Mouse (Mus musculus): ENCODE measurements around the gene Emc9. TPM values are rescaled to one million over a fixed set of nuclear protein-coding genes. Genes with fewer than 3 reads are reported as not detected.

Gene Emc9
- total and polyA plus RNA-seq, 3 experiments: 38.7 to 59.4 TPM; not detected in 1

- Histone ChIP-seq H3K79me2 (ENCODE audit: control insufficient read depth, insufficient read depth, low read length, poor library complexity) (no peaks in the 10 kb centered on the region), H3K27me3 (ENCODE audit: control insufficient read depth in 1 of 2, insufficient read depth in 2 of 2, low read length in 2 of 2) (no peaks in the 10 kb centered on the region), H3K27ac (ENCODE audit: control insufficient read depth, low read depth, low read length) (no peak overlapping the region), H3K4me3 (ENCODE audit: control insufficient read depth in 1 of 2, insufficient read depth in 1 of 2, low read depth in 2 of 2, low read length in 2 of 2) (no peak overlapping the region), H3K9me3 (replicated peaks; ENCODE audit: insufficient read depth, low read length) (no peaks in the 10 kb centered on the region), H3K4me1 (ENCODE audit: control insufficient read depth in 1 of 2, insufficient read depth in 2 of 2, low read length in 2 of 2) (peaks cover 3 to 7% of the 10 kb centered on the region in 2 experiments; a peak in 2 of 4 replicates), H3K36me3 (ENCODE audit: control insufficient read depth in 1 of 2, insufficient read depth in 2 of 2, low read length in 2 of 2) (peaks cover 0 to 12% of the 10 kb centered on the region in 2 experiments; a peak in 2 of 4 replicates), H3K9ac (ENCODE audit: control insufficient read depth, low read depth, low read length, poor library complexity, severe bottlenecking) (no peak overlapping the region)
- DNase-seq (ENCODE audit: low read depth, low spot score): no peak
- TF ChIP-seq MXI1 (IDR thresholded peaks at IDR 0.05; ENCODE audit: low read depth, low read length) (no peak), UBTF (IDR thresholded peaks at IDR 0.05; ENCODE audit: borderline replicate concordance, insufficient read depth, low read depth, low read length) (no peak), NRF1 (IDR thresholded peaks at IDR 0.05; ENCODE audit: insufficient read depth, low read depth, low read length, poor library complexity, severe bottlenecking) (no peak), TBP (IDR thresholded peaks at IDR 0.05; ENCODE audit: low read depth, low read length) (no peak), ELF1 (IDR thresholded peaks at IDR 0.05; ENCODE audit: low read depth, low read length) (no peak), GABPA (IDR thresholded peaks at IDR 0.05; ENCODE audit: low read depth, low read length) (no peak), ZMIZ1 (IDR thresholded peaks at IDR 0.05; ENCODE audit: low read depth, low read length) (no peak), MAFK (IDR thresholded peaks at IDR 0.05; ENCODE audit: borderline replicate concordance, low read depth, low read length) (no peak), TAL1 (IDR thresholded peaks at IDR 0.05; ENCODE audit: low read length) (no peak), SMC3 (IDR thresholded peaks at IDR 0.05; ENCODE audit: low read depth, low read length) (no peak), HCFC1 (IDR thresholded peaks at IDR 0.05; ENCODE audit: low read depth, low read length) (no peak), RCOR1 (IDR thresholded peaks at IDR 0.05; ENCODE audit: low read depth, low read length) (no peak), ZC3H11A (IDR thresholded peaks at IDR 0.05; ENCODE audit: low read depth, low read length) (no peak), BHLHE40 (IDR thresholded peaks at IDR 0.05; ENCODE audit: borderline replicate concordance, low read depth, low read length) (no peak), MAZ (IDR thresholded peaks at IDR 0.05; ENCODE audit: low read depth, low read length) (no peak), USF1 (IDR thresholded peaks at IDR 0.05; ENCODE audit: low read depth, low read length) (no peak), CHD2 (IDR thresholded peaks at IDR 0.05; ENCODE audit: low read length) (no peak), MYB (IDR thresholded peaks at IDR 0.05; ENCODE audit: low read depth, low read length) (no peak), POLR2A (IDR thresholded peaks at IDR 0.05; ENCODE audit: control insufficient read depth in 1 of 2, insufficient read depth in 1 of 2, low read depth in 1 of 2, low read length in 2 of 2, poor library complexity in 1 of 2) (no peak), SIN3A (IDR thresholded peaks at IDR 0.05; ENCODE audit: low read length) (no peak)
Observed at GRCm38 (mm10) chr14:55605743-55606459, 20.8 kb upstream of the Emc9 start.
